Mouse (Mus musculus) c-Kit-positive CD71-positive TER-119-positive erythroid progenitor cells, embryonic 14.5 days (primary cell): ENCODE results near the gene 9230112D13Rik.
A peak's percentile ranks its signal among the peaks of the same experiment; 100 is the strongest.

ENCODE experiments used
- DNase-seq: peaks from one replicate; pipeline ENCODE4 v3.0.0-alpha.2; 2013; ENCODE audit warnings: low spot score

The 9230112D13Rik gene

GRCm38 (mm10) chr14:34540685-34541162 lies 18.1 kb upstream of the 9230112D13Rik start:
- DNase-seq = no peak

- DNase-seq = no peak
These were observed 13.3 kb upstream of the 9230112D13Rik start for GRCm38 (mm10) chr14:34535883-34536282.

GRCm38 (mm10) chr14:34533537-34533936 lies 10.9 kb upstream of the 9230112D13Rik start:
- no peak for DNase-seq

GRCm38 (mm10) chr14:34532536-34532935 lies 9.9 kb upstream of the 9230112D13Rik start:
- DNase-seq = no peak

GRCm38 (mm10) chr14:34528804-34529203 lies 6.2 kb upstream of the 9230112D13Rik start:
- no peak for DNase-seq

- no peak for DNase-seq
These were observed 4.5 kb downstream of the 9230112D13Rik start for GRCm38 (mm10) chr14:34517959-34518544.

GRCm38 (mm10) chr14:34516960-34517577 lies 5.5 kb downstream of the 9230112D13Rik start:
- DNase-seq = no peak

GRCm38 (mm10) chr14:34515860-34516259 lies 6.7 kb downstream of the 9230112D13Rik start:
- no peak for DNase-seq

GRCm38 (mm10) chr14:34514120-34514519 lies 8.5 kb downstream of the 9230112D13Rik start:
- DNase-seq = no peak

- no peak for DNase-seq
These were observed 10.0 kb downstream of the 9230112D13Rik start for GRCm38 (mm10) chr14:34512602-34513001.

- no peak for DNase-seq
These were observed 10.7 kb downstream of the 9230112D13Rik start for GRCm38 (mm10) chr14:34511901-34512300.

GRCm38 (mm10) chr14:34508842-34509439 lies 13.7 kb downstream of the 9230112D13Rik start:
- no peak for DNase-seq

- DNase-seq = no peak
These were observed 14.3 kb downstream of the 9230112D13Rik start for GRCm38 (mm10) chr14:34508187-34508840.

GRCm38 (mm10) chr14:34505309-34505708 lies 17.3 kb downstream of the 9230112D13Rik start:
- DNase-seq = no peak

- DNase-seq = no peak
These were observed 18.2 kb downstream of the 9230112D13Rik start for GRCm38 (mm10) chr14:34504377-34504776.

GRCm38 (mm10) chr14:34503759-34504158 lies 18.8 kb downstream of the 9230112D13Rik start:
- DNase-seq = no peak

- DNase-seq = no peak
These were observed 19.3 kb downstream of the 9230112D13Rik start, which contains the start of gene Bmpr1a for GRCm38 (mm10) chr14:34503325-34503647. TSS of gene Bmpr1a (minus strand) at chr14:34503341.

- DNase-seq = peak; percentile 37
These were observed 19.9 kb downstream of the 9230112D13Rik start for GRCm38 (mm10) chr14:34502475-34503324.

GRCm38 (mm10) chr14:34501804-34502474 lies 20.7 kb downstream of the 9230112D13Rik start:
- DNase-seq = no peak

GRCm38 (mm10) chr14:34501447-34501803 lies 21.2 kb downstream of the 9230112D13Rik start:
- DNase-seq = no peak

- DNase-seq = no peak
These were observed 22.3 kb downstream of the 9230112D13Rik start for GRCm38 (mm10) chr14:34500309-34500708.
